Mouse (Mus musculus): ENCODE measurements around the gene Best3. TPM values are rescaled to one million over a fixed set of nuclear protein-coding genes. Genes with fewer than 3 reads are reported as not detected.
A peak's percentile ranks its signal among the peaks of the same experiment; 100 is the strongest.

The Best3 gene
- polyA plus RNA-seq (2015; fragmentation: Nextera tagmentation; extraction: Ambion mirVana): 0.15 and 0.21 TPM in 2 replicates

DNA sequence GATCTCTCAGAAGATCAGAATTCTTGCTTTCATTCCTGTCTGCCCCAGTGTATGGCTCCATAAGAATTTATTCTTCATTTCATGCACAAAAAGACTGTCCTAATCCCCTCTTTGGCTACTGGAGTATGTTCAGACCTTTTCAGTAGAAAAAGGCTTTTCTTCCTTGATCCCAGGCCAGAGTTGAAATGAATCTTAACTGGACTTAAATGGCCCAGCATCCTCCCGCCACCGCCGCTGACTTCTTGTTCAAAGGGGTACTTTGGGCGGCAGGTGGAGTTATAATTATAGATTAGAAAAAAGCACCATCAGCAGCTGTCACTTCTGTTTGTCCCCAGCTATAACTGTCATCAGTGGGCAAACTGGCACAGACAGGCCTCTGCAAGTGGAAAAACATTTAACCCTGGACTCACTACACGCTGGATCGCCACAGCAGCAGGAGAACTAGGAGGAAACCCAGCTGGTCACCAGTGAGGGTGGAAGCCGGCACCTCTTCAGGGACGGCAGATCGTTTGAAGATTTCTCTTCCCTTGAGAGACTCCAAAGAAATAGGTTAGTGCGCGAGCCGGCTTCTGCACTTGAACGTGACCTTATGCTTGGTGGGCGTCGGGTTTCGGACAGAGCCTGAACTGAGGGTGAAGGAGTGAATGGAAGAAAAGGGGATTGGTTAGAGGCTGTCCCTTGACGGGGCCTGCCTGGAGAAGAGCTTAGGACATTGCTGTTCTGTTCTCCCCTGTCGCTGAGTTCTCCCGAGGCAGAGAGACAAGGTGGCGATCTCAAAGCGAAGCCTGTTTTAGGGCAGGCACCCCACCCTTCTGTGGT lies at the start of gene Best3:
Best3 (plus strand) TSS at position 51 of the 819 bp plus-strand sequence.
- Histone ChIP-seq H3K9ac (ENCODE audit: low read length) (no peak within 1 kb of the TSS), H3K4me2 (ENCODE audit: low read depth, low read length) (peak within 1 kb of the TSS; percentile 40), H3K9me3 (ENCODE audit: control insufficient read depth, low read length) (no peaks in the 10 kb centered on the region), H3K36me3 (ENCODE audit: control insufficient read depth, insufficient read depth, low read length) (no peaks in the 10 kb centered on the region), H3K27me3 (ENCODE audit: control insufficient read depth, insufficient read depth, low read depth, low read length) (no peaks in the 10 kb centered on the region), H3K4me3 (ENCODE audit: low read length) (no peak within 1 kb of the TSS), H3K27ac (ENCODE audit: low read length) (no peak within 1 kb of the TSS), H3K4me1 (replicated peaks; ENCODE audit: control insufficient read depth, insufficient read depth, low read length) (0 out of 2 replicates have a peak, but pooled peaks cover 4% of the 10 kb centered on the region)
- peak; percentile 51 for ATAC-seq (ENCODE audit: low read depth)
- 30% methylated on average over 21 of the region's 21 CpGs for WGBS

DNA sequence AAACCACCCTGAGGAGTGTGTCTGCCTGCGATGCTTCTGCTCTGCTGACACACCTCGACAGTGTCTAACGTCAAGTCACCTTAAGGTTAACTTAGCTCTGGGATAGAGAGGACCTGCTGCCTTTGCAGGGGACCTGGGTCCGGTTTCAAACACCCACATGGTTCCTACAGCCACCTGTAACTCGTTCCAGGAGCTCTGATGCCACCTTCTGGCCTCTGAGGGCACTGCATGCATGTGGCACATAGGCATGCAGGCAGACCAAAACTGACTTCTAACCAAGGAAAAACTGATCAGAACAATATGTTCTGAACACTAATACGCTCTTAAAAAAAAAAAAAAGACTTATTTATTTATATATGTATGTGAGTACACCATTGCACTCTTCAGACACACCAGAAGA lies 43.1 kb upstream of the Best3 start:
- Histone ChIP-seq H3K27me3 (ENCODE audit: control insufficient read depth, insufficient read depth, low read depth, low read length) (no peaks in the 10 kb centered on the region), H3K9me3 (ENCODE audit: control insufficient read depth, low read length) (no peaks in the 10 kb centered on the region; the same call in 1 of the 2 replicates), H3K27ac (ENCODE audit: low read length) (no peak overlapping the region), H3K4me3 (ENCODE audit: low read length) (no peak overlapping the region), H3K4me2 (ENCODE audit: low read depth, low read length) (no peak overlapping the region), H3K4me1 (replicated peaks; ENCODE audit: control insufficient read depth, insufficient read depth, low read length) (no peaks in the 10 kb centered on the region), H3K36me3 (ENCODE audit: control insufficient read depth, insufficient read depth, low read length) (peaks cover 19% of the 10 kb centered on the region), H3K9ac (ENCODE audit: low read length) (no peak overlapping the region)
- 91% methylated on average over 6 of the region's 6 CpGs for WGBS
- ATAC-seq (ENCODE audit: low read depth): no peak

DNA sequence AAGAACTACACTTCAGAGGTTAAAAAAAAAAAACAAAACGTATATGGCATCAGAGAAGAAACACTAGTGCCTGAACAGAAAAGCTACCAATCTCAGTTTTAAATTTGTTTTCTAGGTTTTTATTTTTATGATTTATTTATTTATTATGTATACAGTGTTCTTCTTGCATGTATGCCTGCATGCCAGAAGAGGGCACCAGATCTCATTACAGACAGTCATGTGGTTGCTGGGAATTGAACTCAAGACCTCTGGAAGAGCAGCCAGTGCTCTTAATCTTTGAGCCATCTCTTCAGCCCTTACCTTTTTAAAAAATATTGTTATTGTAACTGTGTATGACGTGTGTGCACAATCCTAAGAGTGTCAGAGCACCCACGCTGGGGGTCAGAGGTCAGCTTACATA lies 42.0 kb upstream of the Best3 start:
- ATAC-seq (ENCODE audit: low read depth): no peak
- Histone ChIP-seq H3K4me3 (ENCODE audit: low read length) (no peak overlapping the region), H3K27ac (ENCODE audit: low read length) (no peak overlapping the region), H3K27me3 (ENCODE audit: control insufficient read depth, insufficient read depth, low read depth, low read length) (no peaks in the 10 kb centered on the region), H3K9me3 (ENCODE audit: control insufficient read depth, low read length) (no peaks in the 10 kb centered on the region; the same call in 1 of the 2 replicates), H3K4me2 (ENCODE audit: low read depth, low read length) (no peak overlapping the region), H3K36me3 (ENCODE audit: control insufficient read depth, insufficient read depth, low read length) (peaks cover 9% of the 10 kb centered on the region), H3K9ac (ENCODE audit: low read length) (no peak overlapping the region), H3K4me1 (replicated peaks; ENCODE audit: control insufficient read depth, insufficient read depth, low read length) (peaks cover 9% of the 10 kb centered on the region)
- whole genome bisulfite sequencing: 78% methylated on average over 3 of the region's 3 CpGs

DNA sequence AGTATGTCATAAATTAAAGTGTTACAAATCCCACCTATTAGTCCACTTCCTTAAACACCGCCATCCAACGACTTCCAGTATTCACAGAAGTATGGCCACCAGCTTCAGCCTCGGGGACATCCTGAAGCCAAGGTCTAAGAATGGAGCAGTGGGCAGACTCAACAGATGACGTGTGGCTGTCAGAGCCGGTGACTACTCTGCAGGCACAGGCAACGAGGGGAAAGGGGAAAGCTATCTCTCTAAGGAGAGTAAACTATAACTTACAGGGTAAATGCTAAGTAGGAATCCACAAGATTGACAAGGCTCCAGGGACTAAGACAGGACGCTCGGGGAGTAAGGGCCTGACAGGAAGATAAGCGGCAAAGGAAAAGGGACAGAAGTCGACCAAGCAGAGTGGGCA lies 41.2 kb upstream of the Best3 start:
- H3K27me3 ChIP-seq (ENCODE audit: control insufficient read depth, insufficient read depth, low read depth, low read length): no peaks in the 10 kb centered on the region
- no peak overlapping the region for H3K4me2 ChIP-seq (ENCODE audit: low read depth, low read length)
- peaks cover 8% of the 10 kb centered on the region for H3K36me3 ChIP-seq (ENCODE audit: control insufficient read depth, insufficient read depth, low read length)
- H3K4me3 ChIP-seq (ENCODE audit: low read length): no peak overlapping the region
- no peaks in the 10 kb centered on the region; the same call in 1 of the 2 replicates for H3K9me3 ChIP-seq (ENCODE audit: control insufficient read depth, low read length)
- no peak overlapping the region for H3K9ac ChIP-seq (ENCODE audit: low read length)
- no peak for ATAC-seq (ENCODE audit: low read depth)
- no peak overlapping the region for H3K27ac ChIP-seq (ENCODE audit: low read length)
- peaks cover 10% of the 10 kb centered on the region for H3K4me1 ChIP-seq (replicated peaks; ENCODE audit: control insufficient read depth, insufficient read depth, low read length)
- WGBS: 51% methylated on average over 10 of the region's 10 CpGs

DNA sequence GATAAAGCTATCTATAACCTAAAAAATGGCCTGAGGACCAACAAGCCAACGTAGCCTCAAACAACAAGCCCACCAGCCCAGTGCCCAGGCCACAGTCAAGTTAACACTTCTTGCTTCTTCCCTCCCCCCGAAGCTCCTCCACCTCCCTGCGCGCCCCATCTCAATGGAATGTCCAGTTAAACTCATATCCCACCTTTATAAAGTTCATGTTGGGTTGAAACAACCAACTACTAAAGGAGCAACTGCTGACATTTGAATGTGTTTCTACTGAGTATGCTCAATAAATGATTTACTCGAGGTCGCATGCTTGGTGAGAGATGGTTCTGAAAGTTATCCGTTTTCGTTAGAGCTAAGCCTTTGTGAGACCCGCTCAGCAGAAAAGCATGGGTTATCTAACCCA lies 37.7 kb upstream of the Best3 start:
- Histone ChIP-seq H3K4me1 (replicated peaks; ENCODE audit: control insufficient read depth, insufficient read depth, low read length) (peaks cover 10% of the 10 kb centered on the region), H3K9me3 (ENCODE audit: control insufficient read depth, low read length) (peaks cover 4% of the 10 kb centered on the region), H3K4me2 (ENCODE audit: low read depth, low read length) (peak overlapping the region; percentile 85), H3K4me3 (ENCODE audit: low read length) (peak overlapping the region; percentile 77; the same call in 1 of the 2 replicates), H3K9ac (ENCODE audit: low read length) (no peak overlapping the region), H3K27me3 (ENCODE audit: control insufficient read depth, insufficient read depth, low read depth, low read length) (no peaks in the 10 kb centered on the region), H3K27ac (ENCODE audit: low read length) (no peak overlapping the region), H3K36me3 (ENCODE audit: control insufficient read depth, insufficient read depth, low read length) (peaks cover 3% of the 10 kb centered on the region; the same call in 1 of the 2 replicates)
- ATAC-seq (ENCODE audit: low read depth): no peak
- whole genome bisulfite sequencing: 72% methylated on average over 9 of the region's 9 CpGs

DNA sequence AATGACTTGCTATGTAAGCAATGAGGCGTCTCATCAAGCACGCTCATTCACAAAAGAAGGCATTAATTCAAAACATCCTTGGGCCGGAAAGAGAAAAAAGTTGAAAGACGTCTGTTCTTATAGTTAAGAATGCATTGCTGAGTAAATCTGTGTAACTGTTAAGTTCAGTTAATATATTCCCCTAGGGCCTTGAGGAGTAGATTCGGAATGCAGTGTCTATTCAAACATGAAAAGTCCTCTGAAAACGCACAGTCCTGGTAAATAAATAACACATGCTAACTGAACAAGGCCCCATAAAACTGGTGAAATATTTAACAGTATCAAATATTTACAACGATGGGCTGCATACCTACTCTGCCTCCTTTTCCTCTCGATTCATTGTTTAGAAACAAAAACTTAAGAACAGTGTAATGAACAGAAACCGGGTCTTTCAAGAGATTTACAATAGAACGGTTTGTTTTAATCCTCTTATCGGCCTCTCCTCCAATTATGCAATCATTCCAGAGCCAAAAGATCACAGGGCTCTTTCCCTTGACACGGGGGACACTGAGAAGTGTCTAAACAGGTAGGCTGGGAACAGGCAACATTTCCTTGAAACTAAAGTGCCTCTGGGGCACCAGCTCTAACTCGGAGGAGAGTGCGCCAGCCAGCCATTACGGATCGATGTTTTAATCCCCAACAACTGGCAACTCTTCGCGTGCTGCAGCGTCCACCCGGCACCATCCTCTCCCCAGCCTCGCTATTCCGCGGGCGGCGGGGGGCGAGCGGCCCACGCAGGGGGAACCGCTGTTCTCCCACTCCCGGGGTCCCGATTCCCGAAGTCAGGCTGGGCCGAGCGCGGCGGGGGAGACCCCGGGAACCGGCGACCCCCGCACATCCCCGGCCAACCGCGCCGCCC lies 36.8 kb upstream of the Best3 start:
- H3K4me1 ChIP-seq (replicated peaks; ENCODE audit: control insufficient read depth, insufficient read depth, low read length): peaks cover 10% of the 10 kb centered on the region
- no peaks in the 10 kb centered on the region for H3K27me3 ChIP-seq (ENCODE audit: control insufficient read depth, insufficient read depth, low read depth, low read length)
- peak overlapping the region; percentile 77 for H3K4me3 ChIP-seq (ENCODE audit: low read length)
- peak overlapping the region; percentile 85 for H3K27ac ChIP-seq (ENCODE audit: low read length)
- H3K9me3 ChIP-seq (ENCODE audit: control insufficient read depth, low read length): peaks cover 4% of the 10 kb centered on the region
- ATAC-seq (ENCODE audit: low read depth): no peak; the same call in 1 of the 2 replicates
- peak overlapping the region; percentile 85 for H3K4me2 ChIP-seq (ENCODE audit: low read depth, low read length)
- H3K9ac ChIP-seq (ENCODE audit: low read length): peak overlapping the region; percentile 81
- peaks cover 3% of the 10 kb centered on the region; the same call in 1 of the 2 replicates for H3K36me3 ChIP-seq (ENCODE audit: control insufficient read depth, insufficient read depth, low read length)
- WGBS: 2% methylated on average over 44 of the region's 44 CpGs

DNA sequence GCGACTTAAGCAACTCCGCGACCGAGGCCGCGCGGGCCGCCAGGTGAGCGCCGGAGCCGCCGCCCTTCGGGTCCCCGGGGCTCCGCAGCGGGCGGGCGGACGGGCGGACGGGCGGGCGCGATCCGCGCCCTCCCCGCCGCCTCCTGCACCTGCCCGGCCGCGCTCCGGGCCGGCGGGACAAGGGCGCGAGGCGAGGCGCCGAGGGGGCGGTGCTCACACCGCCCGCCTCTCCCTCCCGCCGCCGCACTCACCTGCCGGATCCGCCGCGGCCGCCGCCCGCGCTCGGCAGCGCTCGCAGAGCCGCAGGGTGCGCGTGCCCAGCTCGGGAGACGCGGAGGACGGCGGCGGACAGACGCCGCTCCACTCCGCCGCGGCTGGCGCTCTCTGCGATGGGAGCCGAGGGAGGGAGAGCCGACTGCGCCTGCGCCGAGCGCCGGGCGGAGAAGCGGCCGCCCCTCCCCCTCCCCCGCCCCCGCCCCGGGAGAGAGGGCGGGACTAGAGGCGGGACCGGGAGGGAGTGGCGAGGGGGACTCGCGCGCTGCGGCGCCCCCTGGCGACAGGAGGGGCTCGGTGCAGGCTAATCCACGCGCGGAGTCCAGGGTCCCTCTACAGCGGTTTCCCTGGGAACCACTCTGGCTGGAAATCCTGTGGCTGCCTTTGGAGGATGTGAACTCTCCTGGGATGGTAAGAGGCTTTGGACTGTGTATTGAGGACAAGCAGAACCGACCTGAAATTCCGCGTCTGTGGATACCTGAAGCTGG lies 35.9 kb upstream of the Best3 start, which contains the start of gene Rab3ip:
Rab3ip (minus strand) TSS at position 761 of the 761 bp plus-strand sequence.
- Histone ChIP-seq H3K9ac (ENCODE audit: low read length) (peak within 1 kb of the TSS; percentile 81), H3K4me1 (replicated peaks; ENCODE audit: control insufficient read depth, insufficient read depth, low read length) (peaks cover 10% of the 10 kb centered on the region), H3K4me2 (ENCODE audit: low read depth, low read length) (peak within 1 kb of the TSS; percentile 85), H3K27ac (ENCODE audit: low read length) (peak within 1 kb of the TSS; percentile 85), H3K27me3 (ENCODE audit: control insufficient read depth, insufficient read depth, low read depth, low read length) (no peaks in the 10 kb centered on the region), H3K4me3 (ENCODE audit: low read length) (peak within 1 kb of the TSS; percentile 77), H3K9me3 (ENCODE audit: control insufficient read depth, low read length) (peaks cover 4% of the 10 kb centered on the region), H3K36me3 (ENCODE audit: control insufficient read depth, insufficient read depth, low read length) (peaks cover 3% of the 10 kb centered on the region; the same call in 1 of the 2 replicates)
- peak; percentile 94 for ATAC-seq (ENCODE audit: low read depth)
- 0% methylated on average over 24 of the region's 103 CpGs for WGBS

DNA sequence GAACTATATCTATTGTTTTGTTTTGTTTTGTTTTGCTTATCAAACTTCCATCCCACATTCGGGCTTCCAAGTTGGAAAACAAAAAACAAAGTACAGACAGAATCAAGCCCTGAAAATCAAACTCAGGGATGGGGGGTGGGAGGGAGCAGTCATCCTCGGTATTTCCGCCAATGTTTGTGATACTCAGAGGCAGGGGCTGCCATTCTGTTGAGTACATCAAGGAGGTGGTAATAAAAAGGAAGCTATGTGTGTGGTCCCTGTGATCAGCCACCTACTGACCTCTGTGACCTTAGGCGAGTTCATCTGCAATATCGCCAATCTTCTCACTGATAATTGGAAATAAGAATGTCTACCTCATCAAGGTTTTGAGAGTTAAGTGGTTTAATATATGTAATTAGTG lies 35.2 kb upstream of the Best3 start:
- peak overlapping the region; percentile 77 for H3K4me3 ChIP-seq (ENCODE audit: low read length)
- no peaks in the 10 kb centered on the region for H3K27me3 ChIP-seq (ENCODE audit: control insufficient read depth, insufficient read depth, low read depth, low read length)
- peak overlapping the region; percentile 44; the same call in 1 of the 2 replicates for H3K9ac ChIP-seq (ENCODE audit: low read length)
- peaks cover 7% of the 10 kb centered on the region for H3K9me3 ChIP-seq (ENCODE audit: control insufficient read depth, low read length)
- 25% methylated on average over 5 of the region's 5 CpGs for WGBS
- peaks cover 3% of the 10 kb centered on the region; the same call in 1 of the 2 replicates for H3K36me3 ChIP-seq (ENCODE audit: control insufficient read depth, insufficient read depth, low read length)
- H3K4me2 ChIP-seq (ENCODE audit: low read depth, low read length): peak overlapping the region; percentile 58
- no peak overlapping the region for H3K27ac ChIP-seq (ENCODE audit: low read length)
- ATAC-seq (ENCODE audit: low read depth): no peak
- H3K4me1 ChIP-seq (replicated peaks; ENCODE audit: control insufficient read depth, insufficient read depth, low read length): peaks cover 10% of the 10 kb centered on the region

Data from lung, embryonic 16.5 days (tissue).